Comparison of ENCODE assay signal across 25 mouse cellular contexts in the genomic region with DNA sequence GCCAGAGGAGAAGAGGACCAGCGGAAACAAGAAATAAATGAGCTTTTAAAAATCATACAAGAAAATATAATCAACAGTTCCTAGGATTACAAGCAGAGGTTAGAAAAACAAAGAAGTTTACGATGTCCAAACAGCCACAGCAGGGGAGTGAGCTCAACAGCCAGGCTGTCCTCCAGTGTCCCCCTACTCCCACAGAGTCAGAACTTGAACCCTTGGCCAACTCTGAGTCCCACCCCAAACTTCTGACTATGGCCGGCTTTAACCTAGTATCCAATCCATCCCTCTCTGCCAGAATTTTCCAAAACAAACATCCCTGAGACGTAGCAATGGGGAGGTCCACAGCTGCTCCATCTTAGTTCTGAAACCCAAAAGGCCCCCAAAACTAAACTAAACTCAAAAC. TPM values are rescaled to one million over a fixed set of nuclear protein-coding genes. Genes with fewer than 3 reads are reported as not detected.
DNase-seq lines count a peak whose midpoint lies in the region; ATAC-seq and TF ChIP-seq lines count a peak whose summit lies in the region.
"Had no signal": no experiment of that assay in that cellular context is flagged by ENCODE, and none has a peak within 500 bp of the region (broad histone marks: within the 10 kb centered on the region; RNA-seq: fewer than 3 reads in every experiment).

No protein-coding gene starts in this region.

- DNase-seq in heart, adult 9 months (ENCODE audit: low spot score in 2 of 2) = no peak
- no peak for DNase-seq in midbrain, embryonic 10.5 days (ENCODE audit: low spot score)
- no peak for DNase-seq in kidney, postnatal 0 days (ENCODE audit: low spot score)
- DNase-seq in layer of hippocampus, postnatal 25 days (ENCODE audit: extremely low spot score in 1 of 2, low spot score in 1 of 2) = no peak
- DNase-seq: adrenal gland, postnatal 36 days; B cell, adult 2 months; cerebellum, adult 2 months; cerebellum, postnatal 14 days; forebrain, postnatal 0 days; gastrocnemius, postnatal 14 days; retina, postnatal 1 day; right cerebral cortex, postnatal 14 days had no signal

- H3K4me1 ChIP-seq in heart, embryonic 16.5 days (ENCODE audit: control insufficient read depth, insufficient read depth, low read length) = peaks cover 8% of the 10 kb centered on the region
- peaks cover 33% of the 10 kb centered on the region for H3K4me1 ChIP-seq in midbrain, embryonic 10.5 days
- no peaks in the 10 kb centered on the region; the same call in 1 of the 2 replicates for H3K4me1 ChIP-seq in midbrain, embryonic 16.5 days (ENCODE audit: control insufficient read depth, insufficient read depth, low read length)
- peaks cover 17% of the 10 kb centered on the region; the same call in 1 of the 2 replicates for H3K4me1 ChIP-seq in kidney, postnatal 0 days (replicated peaks; ENCODE audit: insufficient read depth, low read length)
- H3K4me1 ChIP-seq: hindbrain, embryonic 15.5 days had no signal

- H3K9ac ChIP-seq in heart, embryonic 16.5 days (ENCODE audit: low read length) = no peak overlapping the region
- H3K9ac ChIP-seq in midbrain, embryonic 16.5 days (ENCODE audit: low read depth, low read length) = no peak overlapping the region
- H3K9ac ChIP-seq in kidney, postnatal 0 days (ENCODE audit: low read depth, low read length) = no peak overlapping the region
- H3K9ac ChIP-seq: embryonic facial prominence, embryonic 15.5 days; forebrain, embryonic 12.5 days; forebrain, postnatal 0 days; hindbrain, embryonic 15.5 days; lung, embryonic 15.5 days; midbrain, embryonic 12.5 days; neural tube, embryonic 13.5 days; stomach, embryonic 15.5 days had no signal

- H3K27ac ChIP-seq in heart, embryonic 16.5 days (ENCODE audit: low read length) = 0 out of 2 replicates have a peak overlapping the region, but pooled peaks have one; percentile 11
- 0 out of 2 replicates have a peak overlapping the region, but pooled peaks have one; percentile 23 for H3K27ac ChIP-seq in midbrain, embryonic 10.5 days (replicated peaks)
- H3K27ac ChIP-seq in midbrain, embryonic 16.5 days (ENCODE audit: low read length) = no peak overlapping the region
- H3K27ac ChIP-seq in kidney, postnatal 0 days = peak overlapping the region; percentile 77; the same call in 1 of the 2 replicates
- H3K27ac ChIP-seq: embryonic facial prominence, embryonic 15.5 days; forebrain, embryonic 12.5 days; hindbrain, embryonic 15.5 days; layer of hippocampus, adult 2 months; limb, embryonic 13.5 days; lung, embryonic 15.5 days; midbrain, embryonic 12.5 days; neural tube, embryonic 13.5 days; stomach, embryonic 15.5 days had no signal

- no peak for TF ChIP-seq CTCF in kidney, postnatal 0 days (IDR thresholded peaks at IDR 0.05; ENCODE audit: low read depth)

- ATAC-seq in heart, embryonic 16.5 days (replicated peaks; ENCODE audit: extremely low read depth, insufficient read depth, low FRiP score) = no peak
- ATAC-seq in midbrain, embryonic 16.5 days = no peak
- no peak for ATAC-seq in kidney, postnatal 0 days (replicated peaks; ENCODE audit: low FRiP score, low read depth)
- ATAC-seq: forebrain, postnatal 0 days had no signal

- H3K27me3 ChIP-seq in heart, embryonic 16.5 days (ENCODE audit: control insufficient read depth, insufficient read depth, low read length) = no peaks in the 10 kb centered on the region
- H3K27me3 ChIP-seq in midbrain, embryonic 10.5 days (ENCODE audit: low read depth, poor library complexity, severe bottlenecking) = 0 out of 2 replicates have a peak, but pooled peaks cover 7% of the 10 kb centered on the region
- no peaks in the 10 kb centered on the region for H3K27me3 ChIP-seq in midbrain, embryonic 16.5 days (ENCODE audit: control insufficient read depth, insufficient read depth, low read depth, low read length)
- no peaks in the 10 kb centered on the region for H3K27me3 ChIP-seq in kidney, postnatal 0 days (ENCODE audit: insufficient read depth, low read length)
- H3K27me3 ChIP-seq: embryonic facial prominence, embryonic 15.5 days; forebrain, embryonic 12.5 days; hindbrain, embryonic 15.5 days; limb, embryonic 13.5 days; lung, embryonic 15.5 days; neural tube, embryonic 13.5 days; stomach, embryonic 15.5 days had no signal

- H3K4me2 ChIP-seq in heart, embryonic 16.5 days (ENCODE audit: low read depth, low read length) = no peak overlapping the region
- H3K4me2 ChIP-seq in midbrain, embryonic 16.5 days (ENCODE audit: low read length) = no peak overlapping the region
- H3K4me2 ChIP-seq in kidney, postnatal 0 days (ENCODE audit: low read length) = no peak overlapping the region
- H3K4me2 ChIP-seq: embryonic facial prominence, embryonic 15.5 days; forebrain, embryonic 12.5 days; hindbrain, embryonic 15.5 days; limb, embryonic 13.5 days; liver, embryonic 11.5 days; lung, embryonic 15.5 days; midbrain, embryonic 12.5 days; neural tube, embryonic 13.5 days; stomach, embryonic 15.5 days had no signal

- 68% methylated on average over 4 of the region's 4 CpGs for WGBS in heart, embryonic 16.5 days
- WGBS in midbrain, embryonic 10.5 days = 79% methylated on average over 4 of the region's 4 CpGs
- 77% methylated on average over 4 of the region's 4 CpGs for WGBS in midbrain, embryonic 16.5 days
- WGBS in kidney, postnatal 0 days = 34% methylated on average over 4 of the region's 4 CpGs

- H3K9me3 ChIP-seq in heart, embryonic 16.5 days (replicated peaks; ENCODE audit: control insufficient read depth, low read length) = no peaks in the 10 kb centered on the region
- H3K9me3 ChIP-seq in midbrain, embryonic 10.5 days (replicated peaks) = no peaks in the 10 kb centered on the region
- H3K9me3 ChIP-seq in midbrain, embryonic 16.5 days (replicated peaks; ENCODE audit: control insufficient read depth, low read length, poor library complexity, severe bottlenecking) = no peaks in the 10 kb centered on the region
- no peaks in the 10 kb centered on the region for H3K9me3 ChIP-seq in kidney, postnatal 0 days (replicated peaks; ENCODE audit: low read length)
- H3K9me3 ChIP-seq: embryonic facial prominence, embryonic 10.5 days; embryonic facial prominence, embryonic 15.5 days; forebrain, embryonic 12.5 days; hindbrain, embryonic 15.5 days; limb, embryonic 13.5 days; lung, embryonic 15.5 days; midbrain, embryonic 12.5 days; neural tube, embryonic 13.5 days; stomach, embryonic 15.5 days had no signal

- H3K4me3 ChIP-seq in heart, embryonic 16.5 days (ENCODE audit: low read length) = no peak overlapping the region
- no peak overlapping the region for H3K4me3 ChIP-seq in midbrain, embryonic 10.5 days
- H3K4me3 ChIP-seq in midbrain, embryonic 16.5 days (ENCODE audit: low read depth, low read length) = no peak overlapping the region
- no peak overlapping the region for H3K4me3 ChIP-seq in kidney, postnatal 0 days (replicated peaks; ENCODE audit: low read depth, low read length)
- H3K4me3 ChIP-seq: embryonic facial prominence, embryonic 10.5 days; embryonic facial prominence, embryonic 15.5 days; forebrain, embryonic 12.5 days; hindbrain, embryonic 15.5 days; layer of hippocampus, adult 2 months; limb, embryonic 13.5 days; lung, embryonic 15.5 days; midbrain, embryonic 12.5 days; neural tube, embryonic 13.5 days; stomach, embryonic 15.5 days had no signal

- H3K36me3 ChIP-seq in heart, embryonic 16.5 days (ENCODE audit: control insufficient read depth, insufficient read depth) = no peaks in the 10 kb centered on the region
- H3K36me3 ChIP-seq in midbrain, embryonic 10.5 days = no peaks in the 10 kb centered on the region
- H3K36me3 ChIP-seq in midbrain, embryonic 16.5 days (ENCODE audit: control insufficient read depth, insufficient read depth, low read length) = no peaks in the 10 kb centered on the region
- H3K36me3 ChIP-seq in kidney, postnatal 0 days (ENCODE audit: insufficient read depth, low read length) = no peaks in the 10 kb centered on the region
- H3K36me3 ChIP-seq: embryonic facial prominence, embryonic 10.5 days; embryonic facial prominence, embryonic 15.5 days; forebrain, embryonic 12.5 days; hindbrain, embryonic 15.5 days; limb, embryonic 13.5 days; lung, embryonic 15.5 days; midbrain, embryonic 12.5 days; neural tube, embryonic 13.5 days; stomach, embryonic 15.5 days had no signal

RNA-seq across cellular contexts. Expression of a gene that starts 45.0 kb away (rescaled TPM):
- polyA plus RNA-seq in heart, embryonic 16.5 days (2015; fragmentation: Nextera tagmentation; extraction: Ambion mirVana) = 4.3 and 5.8 TPM in 2 replicates
- polyA plus RNA-seq in midbrain, embryonic 10.5 days (2016; fragmentation: Nextera tagmentation; extraction: Ambion mirVana) = 28.5 and 32.0 TPM in 2 replicates
- 5.3 and 7.4 TPM in 2 replicates for polyA plus RNA-seq in midbrain, embryonic 16.5 days (2015; fragmentation: Nextera tagmentation; extraction: Ambion mirVana)
- 12.0 and 13.7 TPM in 2 replicates for polyA plus RNA-seq in kidney, postnatal 0 days (2015; fragmentation: Nextera tagmentation; extraction: Ambion mirVana)
- total RNA-seq in layer of hippocampus, postnatal 25 days (2021) = 1 to 10 TPM; 7.4 to 9.6 TPM
